Mouse (Mus musculus): ENCODE results near the gene Wdr4.
"Not testable (repeated sequence)": the region's sequence is repeated elsewhere in the genome, so short reads cannot be mapped to it uniquely, and the experiment has no call there.

Wdr4 gene

GRCm38 (mm10) chr17:31519946-31520838, at the start of gene Wdr4, which contains the start of gene Ndufv3:
Gene Wdr4, minus strand, starts transcription at chr17:31519980.
Gene Ndufv3, plus strand, starts transcription at chr17:31520115.
- DNase-seq (ENCODE audit: low spot score) = peak; percentile 99

GRCm38 (mm10) chr17:31566276-31566675, 46.5 kb upstream of the Wdr4 start:
- DNase-seq (ENCODE audit: low spot score) = no peak

GRCm38 (mm10) chr17:31565141-31566056, 45.6 kb upstream of the Wdr4 start:
- DNase-seq (ENCODE audit: low spot score) = no peak

GRCm38 (mm10) chr17:31564858-31565140, 45.0 kb upstream of the Wdr4 start:
- DNase-seq (ENCODE audit: low spot score) = no peak

- DNase-seq (ENCODE audit: low spot score) = peak; percentile 99
Measured at GRCm38 (mm10) chr17:31564015-31564857, 44.5 kb upstream of the Wdr4 start, which contains the start of gene Pknox1. Gene Pknox1, plus strand, starts transcription at chr17:31564734.

- no peak for DNase-seq (ENCODE audit: low spot score)
Measured at GRCm38 (mm10) chr17:31563632-31564014, 43.8 kb upstream of the Wdr4 start.

GRCm38 (mm10) chr17:31559021-31559789, 39.4 kb upstream of the Wdr4 start:
- DNase-seq (ENCODE audit: low spot score) = no peak

GRCm38 (mm10) chr17:31557947-31558542, 38.3 kb upstream of the Wdr4 start:
- no peak for DNase-seq (ENCODE audit: low spot score)

GRCm38 (mm10) chr17:31557124-31557880, 37.5 kb upstream of the Wdr4 start:
- DNase-seq (ENCODE audit: low spot score) = no peak

GRCm38 (mm10) chr17:31556253-31556652, 36.5 kb upstream of the Wdr4 start:
- DNase-seq (ENCODE audit: low spot score) = no peak

GRCm38 (mm10) chr17:31552601-31553000, 32.8 kb upstream of the Wdr4 start:
- not testable (repeated sequence) for DNase-seq (ENCODE audit: low spot score)

- no peak for DNase-seq (ENCODE audit: low spot score)
Measured at GRCm38 (mm10) chr17:31549389-31549788, 29.6 kb upstream of the Wdr4 start.

GRCm38 (mm10) chr17:31547974-31548373, 28.2 kb upstream of the Wdr4 start:
- DNase-seq (ENCODE audit: low spot score) = no peak

GRCm38 (mm10) chr17:31546444-31547196, 26.8 kb upstream of the Wdr4 start:
- DNase-seq (ENCODE audit: low spot score) = no peak

GRCm38 (mm10) chr17:31543574-31543973, 23.8 kb upstream of the Wdr4 start:
- no peak for DNase-seq (ENCODE audit: low spot score)

- DNase-seq (ENCODE audit: low spot score) = no peak
Measured at GRCm38 (mm10) chr17:31541460-31541831, 21.7 kb upstream of the Wdr4 start.

GRCm38 (mm10) chr17:31540809-31541459, 21.2 kb upstream of the Wdr4 start:
- DNase-seq (ENCODE audit: low spot score) = no peak

GRCm38 (mm10) chr17:31540101-31540500, 20.3 kb upstream of the Wdr4 start:
- DNase-seq (ENCODE audit: low spot score) = no peak
